Mouse (Mus musculus) heart, adult 2 months (tissue): ENCODE data around the gene Zfp619. TPM values are rescaled to one million over a fixed set of nuclear protein-coding genes. Genes with fewer than 3 reads are reported as not detected.

Experiments used
- DNase-seq, 2 experiments: peaks; one replicate each; pipeline ENCODE4 v3.0.0; 2021
- H3K27ac ChIP-seq: fragments of 200-600 bp; 2 replicates; pipeline ENCODE4 v1.8.1; 2022
- H3K27me3 ChIP-seq: fragments of 200-500 bp; 2 replicates; pipeline ENCODE4 v1.6.1; 2012; ENCODE audit warnings: mild to moderate bottlenecking, low read length, inconsistent platforms, mixed read lengths; ENCODE audit not compliant: control insufficient read depth, insufficient read depth
- H3K36me3 ChIP-seq: fragments of 200-500 bp; 2 replicates; pipeline ENCODE4 v1.6.1; 2012; ENCODE audit warnings: low read length, inconsistent platforms; ENCODE audit not compliant: control insufficient read depth, insufficient read depth
- H3K4me1 ChIP-seq: fragments of 200-500 bp; 2 replicates; pipeline ENCODE4 v1.6.1; 2011; ENCODE audit warnings: low read length; ENCODE audit not compliant: control insufficient read depth, insufficient read depth
- H3K4me3 ChIP-seq: fragments of 200-600 bp; 2 replicates; pipeline ENCODE4 v1.8.1; 2022
- H3K79me2 ChIP-seq: fragments of 200-500 bp; replicated peaks from 2 replicates; pipeline ENCODE4 v1.6.1; 2012; ENCODE audit warnings: mild to moderate bottlenecking, inconsistent platforms, low read length, moderate library complexity, mixed read lengths; ENCODE audit not compliant: control insufficient read depth, insufficient read depth
- H3K9ac ChIP-seq: fragments of 200-500 bp; 2 replicates; pipeline ENCODE4 v1.6.1; 2012; ENCODE audit warnings: low read depth, mild to moderate bottlenecking, control low read depth, inconsistent platforms, low read length, mixed read lengths
- CTCF ChIP-seq: fragments of 200-600 bp; IDR thresholded peaks from 2 replicates; pipeline ENCODE4 v1.8.1; 2022; ENCODE audit warnings: antibody characterized with exemption, mild to moderate bottlenecking, moderate library complexity
- EP300 ChIP-seq: fragments of 200-500 bp; IDR thresholded peaks from 2 replicates; pipeline ENCODE4 v1.6.1; 2011; ENCODE audit warnings: low read depth, low read length, control low read depth; ENCODE audit not compliant: insufficient read depth
- POLR2A ChIP-seq: fragments of 200-500 bp; IDR thresholded peaks from 2 replicates; pipeline ENCODE4 v1.6.1; 2011; ENCODE audit warnings: mild to moderate bottlenecking, low read depth, low read length, control low read depth; ENCODE audit not compliant: insufficient read depth
- WGBS: fragments of 180-500 bp; shearing (Covaris S2); methylation state at CpG from one replicate; pipeline ENCODE4 v1.1.7; 2018; 5-methylcytosine and 5-hydroxymethylcytosine counted together
- intact Hi-C: fragments of 180-260 bp; cut with DNase I; formaldehyde crosslinking; loops from one replicate; pipeline ENCODE4 v1.15.1; 2025
- polyA plus RNA-seq: library from polyadenylated mRNA; depleted of rRNA; stranded (reverse); fragments of >200 nt; gene quantifications from 2 replicates; pipeline ENCODE4 v1.2.3, GENCODE M21; 2012
- total RNA-seq, 2 experiments: library from RNA; stranded (reverse); gene quantifications; 2 replicates each; pipeline ENCODE4 v1.2.3; 2021

Gene Zfp619
- total and polyA plus RNA-seq, 3 experiments: 0.55 to 1.9 (median 1.4) TPM

DNA sequence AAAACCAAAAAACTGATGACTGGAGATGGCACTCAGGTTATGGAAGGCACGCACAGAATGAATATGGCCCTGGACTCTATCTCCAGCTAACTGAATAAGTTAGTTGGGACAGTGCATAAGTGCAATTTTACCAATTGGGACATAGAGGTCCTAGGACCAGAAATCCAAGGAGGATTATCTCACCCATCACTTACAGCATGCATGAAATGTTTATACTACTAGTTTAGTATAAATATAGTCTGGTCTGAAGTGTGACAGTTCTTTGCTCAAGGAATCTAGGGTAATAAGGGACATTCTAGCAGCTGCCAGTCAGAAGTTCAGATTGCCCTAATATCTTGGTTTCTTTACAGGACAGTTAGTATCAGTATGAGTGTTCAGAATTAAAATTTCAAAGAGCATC lies 13.5 kb upstream of the Zfp619 start:
- Histone ChIP-seq H3K4me3 (no peak overlapping the region), H3K27ac (no peak overlapping the region), H3K79me2 (no peaks in the 10 kb centered on the region), H3K4me1 (no peaks in the 10 kb centered on the region), H3K27me3 (no peaks in the 10 kb centered on the region), H3K9ac (no peak overlapping the region), H3K36me3 (no peaks in the 10 kb centered on the region)
- intact Hi-C loops: no loop called here
- no peak for TF ChIP-seq EP300
- TF ChIP-seq CTCF: no peak
- TF ChIP-seq POLR2A: no peak
- no peak for DNase-seq
- 72% methylated on average over 1 of the region's 1 CpGs for WGBS

DNA sequence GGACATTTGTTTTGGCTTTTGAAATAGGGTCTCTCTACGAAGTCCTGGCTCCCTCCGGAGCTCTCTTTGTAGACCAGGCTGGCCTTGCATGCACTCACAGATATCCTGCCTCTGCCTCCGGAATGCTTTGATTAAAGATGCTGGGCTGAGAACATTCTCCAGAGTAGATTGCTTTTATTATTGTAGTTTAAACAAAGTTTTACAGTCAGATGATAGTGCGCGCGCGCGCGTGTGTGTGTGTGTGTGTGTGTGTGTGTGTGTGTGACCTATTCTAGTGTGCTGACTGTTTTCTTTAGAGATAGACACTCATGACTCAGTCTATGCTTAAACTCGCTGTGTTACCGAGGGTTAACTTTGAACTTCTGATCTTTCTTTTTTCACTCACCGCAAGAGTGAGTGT lies 796 bp downstream of the Zfp619 start:
- H3K4me1 ChIP-seq: no peaks in the 10 kb centered on the region
- no peaks in the 10 kb centered on the region for H3K27me3 ChIP-seq
- DNase-seq: peak; percentile 19 to 32
- intact Hi-C loops: loop anchor here (5.0 kb wide), 2 partner anchors 34 to 71 kb away; no protein-coding TSS in a partner anchor
- TF ChIP-seq POLR2A: no peak
- no peak for TF ChIP-seq EP300
- TF ChIP-seq CTCF: no peak
- peak overlapping the region; percentile 99 for H3K27ac ChIP-seq
- no peaks in the 10 kb centered on the region; the same call in 1 of the 2 replicates for H3K36me3 ChIP-seq
- WGBS: 49% methylated on average over 12 of the region's 12 CpGs
- H3K79me2 ChIP-seq: no peaks in the 10 kb centered on the region
- H3K4me3 ChIP-seq: peak overlapping the region; percentile 71
- H3K9ac ChIP-seq: peak overlapping the region; percentile 54

DNA sequence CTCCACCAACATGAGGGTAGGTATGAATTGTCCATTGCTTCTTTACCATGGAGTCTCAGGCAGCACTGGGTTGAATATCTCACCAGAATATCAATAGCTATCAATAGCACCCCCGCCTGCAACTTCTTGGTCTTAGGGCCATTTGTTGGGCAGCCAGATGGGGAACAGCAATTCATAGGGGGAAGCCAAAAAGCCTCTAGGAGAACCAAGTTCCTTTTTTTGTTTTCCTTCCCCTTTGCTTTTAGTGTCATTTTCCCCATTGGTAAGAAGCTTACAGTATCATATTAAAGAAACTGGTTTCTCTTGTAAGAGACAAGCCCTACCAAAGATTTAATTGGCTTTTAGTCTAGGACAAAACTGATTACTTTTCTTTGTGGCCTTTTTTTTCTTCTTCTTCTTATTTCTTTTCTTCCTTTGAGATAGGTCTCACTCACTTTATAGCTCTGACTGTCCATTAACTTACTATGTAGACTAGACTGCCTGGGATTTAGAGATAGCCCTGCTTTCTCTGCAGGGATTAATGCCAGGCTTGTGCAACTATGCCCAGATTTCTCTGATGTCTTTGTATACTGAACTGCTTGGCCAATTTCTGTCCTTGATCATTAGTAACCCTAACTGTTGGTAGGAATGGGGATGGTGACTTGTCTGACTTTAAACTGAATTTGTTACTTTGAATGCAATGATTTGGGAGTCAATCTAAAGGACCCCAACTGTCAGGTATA lies 6.3 kb downstream of the Zfp619 start:
- no peak overlapping the region for H3K9ac ChIP-seq
- no peaks in the 10 kb centered on the region for H3K4me1 ChIP-seq
- H3K27me3 ChIP-seq: no peaks in the 10 kb centered on the region
- no peaks in the 10 kb centered on the region for H3K79me2 ChIP-seq
- TF ChIP-seq CTCF (no peak), EP300 (no peak), POLR2A (no peak)
- WGBS: 93% methylated on average over 1 of the region's 1 CpGs
- intact Hi-C loops: no loop called here
- no peak for DNase-seq
- H3K36me3 ChIP-seq: no peaks in the 10 kb centered on the region; the same call in 1 of the 2 replicates
- no peak overlapping the region for H3K4me3 ChIP-seq
- no peak overlapping the region for H3K27ac ChIP-seq

DNA sequence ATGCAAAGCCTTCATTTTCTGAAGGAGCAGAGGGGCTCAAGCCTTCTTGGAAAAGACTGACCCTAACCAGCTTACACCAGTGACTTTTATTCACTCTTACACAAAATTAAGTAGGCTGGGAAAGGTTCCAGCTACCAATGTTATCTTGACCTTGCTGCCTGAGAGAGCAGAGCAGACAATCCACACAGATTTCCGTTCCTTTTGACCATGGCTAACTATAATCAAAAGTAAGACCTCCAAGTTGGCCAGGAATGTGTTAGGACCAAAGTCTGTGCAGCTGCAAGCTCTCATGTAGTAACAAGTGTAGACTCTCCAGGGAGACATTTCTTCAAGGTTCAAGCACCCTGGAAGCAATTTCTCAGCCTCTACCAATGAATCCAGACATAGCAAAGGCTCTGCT lies 25.6 kb downstream of the Zfp619 start:
- Histone ChIP-seq H3K36me3 (peaks cover 11% of the 10 kb centered on the region; the same call in 1 of the 2 replicates), H3K4me3 (no peak overlapping the region), H3K27me3 (no peaks in the 10 kb centered on the region), H3K27ac (no peak overlapping the region), H3K9ac (no peak overlapping the region), H3K4me1 (peaks cover 7% of the 10 kb centered on the region), H3K79me2 (peaks cover 2% of the 10 kb centered on the region)
- WGBS: 33% methylated on average over 1 of the region's 1 CpGs
- intact Hi-C loops: no loop called here
- no peak for DNase-seq
- TF ChIP-seq POLR2A: no peak
- no peak for TF ChIP-seq EP300
- no peak for TF ChIP-seq CTCF

DNA sequence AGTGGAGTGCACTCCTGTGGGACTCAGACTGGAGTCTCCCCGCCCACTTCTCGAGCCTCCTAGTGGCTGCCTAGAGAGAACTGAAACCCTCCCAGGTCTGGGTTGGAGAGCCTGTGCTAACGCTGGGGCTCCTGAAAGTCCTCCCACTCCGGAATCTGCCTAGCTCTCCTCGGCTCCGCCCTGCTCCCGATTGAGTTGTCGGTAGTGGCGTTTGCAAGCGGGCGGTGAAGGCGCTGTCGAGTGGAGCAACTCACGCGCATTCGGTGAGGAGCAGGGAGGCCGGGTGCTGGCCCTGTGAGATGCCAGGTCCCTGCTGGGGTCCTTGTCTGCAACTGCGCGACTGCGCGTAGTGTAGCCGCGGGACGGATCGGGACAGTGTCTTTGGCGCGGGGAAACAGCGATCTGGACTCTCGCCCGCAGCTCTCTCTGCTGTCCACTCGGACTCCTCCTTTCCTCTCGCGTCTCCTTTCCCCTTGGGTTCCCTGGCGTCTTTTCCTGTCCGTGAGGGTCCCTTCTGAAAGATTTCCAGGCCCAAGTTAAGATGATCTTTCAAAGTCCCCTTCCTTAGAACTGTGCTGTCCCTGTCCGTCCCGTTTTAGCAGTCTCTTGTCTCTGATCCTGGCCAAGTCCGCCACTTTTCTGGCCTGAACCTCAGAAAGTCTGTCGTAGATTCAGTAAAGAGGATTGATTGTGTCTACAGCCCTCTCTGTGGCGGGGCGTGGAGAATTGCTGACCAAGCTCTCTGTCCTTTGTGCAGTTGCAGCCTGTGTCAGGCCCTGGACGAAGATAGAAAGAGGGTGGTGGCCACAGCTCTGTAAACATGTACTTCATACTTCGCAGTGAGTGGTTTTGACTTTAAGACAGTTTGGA lies 26.9 kb downstream of the Zfp619 start:
- Histone ChIP-seq H3K27me3 (no peaks in the 10 kb centered on the region), H3K9ac (peak overlapping the region; percentile 85), H3K36me3 (peaks cover 11% of the 10 kb centered on the region; the same call in 1 of the 2 replicates), H3K27ac (peak overlapping the region; percentile 96), H3K79me2 (peaks cover 2% of the 10 kb centered on the region), H3K4me3 (peak overlapping the region; percentile 83), H3K4me1 (peaks cover 8% of the 10 kb centered on the region)
- WGBS: under 1% methylated on average over 43 of the region's 43 CpGs
- TF ChIP-seq POLR2A (peak; percentile 94), CTCF (peak; percentile 80), EP300 (0 out of 2 replicates have a peak, but pooled peaks have one; percentile 16)
- intact Hi-C loops: no loop called here
- DNase-seq: peak; percentile 85 to 88
